Mouse (Mus musculus): ENCODE measurements around the gene Ube2j2. TPM values are rescaled to one million over a fixed set of nuclear protein-coding genes. Genes with fewer than 3 reads are reported as not detected.

Gene Ube2j2
- total RNA-seq, 1 experiment from 2014 or later, result 76.3 TPM

GRCm38 (mm10) chr4:155962167-155962971 lies 18.7 kb downstream of the Ube2j2 start, which contains the start of gene C1qtnf12:
Gene C1qtnf12, plus strand, starts transcription at chr4:155962318.
- DNase-seq, result peak; percentile 79

GRCm38 (mm10) chr4:155963106-155963505 lies 19.5 kb downstream of the Ube2j2 start:
- DNase-seq, result peak; percentile 20

GRCm38 (mm10) chr4:155964396-155964795 lies 20.8 kb downstream of the Ube2j2 start:
- DNase-seq, result no peak

GRCm38 (mm10) chr4:155969043-155969653 lies 25.5 kb downstream of the Ube2j2 start:
- DNase-seq, result no peak

GRCm38 (mm10) chr4:155970286-155970685 lies 26.7 kb downstream of the Ube2j2 start:
- DNase-seq, result no peak

- no peak for DNase-seq
These were observed 29.0 kb downstream of the Ube2j2 start for GRCm38 (mm10) chr4:155972651-155973050.

- no peak for DNase-seq
These were observed 29.6 kb downstream of the Ube2j2 start for GRCm38 (mm10) chr4:155973239-155973638.

- no peak for DNase-seq
These were observed 37.9 kb downstream of the Ube2j2 start for GRCm38 (mm10) chr4:155981436-155982082.

GRCm38 (mm10) chr4:155983788-155984187 lies 40.2 kb downstream of the Ube2j2 start:
- DNase-seq, result no peak

- DNase-seq, result peak; percentile 52
These were observed 47.7 kb downstream of the Ube2j2 start for GRCm38 (mm10) chr4:155991211-155991907.

GRCm38 (mm10) chr4:155991908-155992230 lies 48.2 kb downstream of the Ube2j2 start:
- no peak for DNase-seq

GRCm38 (mm10) chr4:155992241-155992905 lies 48.7 kb downstream of the Ube2j2 start, which contains the start of the genes B3galt6 and Sdf4:
Gene B3galt6, minus strand, starts transcription at chr4:155992649.
Gene Sdf4, plus strand, starts transcription at chr4:155992872.
- peak; percentile 91 for DNase-seq

GRCm38 (mm10) chr4:155992906-155993547 lies 49.4 kb downstream of the Ube2j2 start:
- DNase-seq, result peak; percentile 97

GRCm38 (mm10) chr4:155993606-155994005 lies 50.0 kb downstream of the Ube2j2 start:
- no peak for DNase-seq

- no peak for DNase-seq
These were observed 60.5 kb downstream of the Ube2j2 start for GRCm38 (mm10) chr4:156004109-156004508.

- no peak for DNase-seq
These were observed 64.7 kb downstream of the Ube2j2 start for GRCm38 (mm10) chr4:156008369-156008768.

Small RNA genes within 50 kb of the gene (microRNA-seq; reads per million reads assigned to microRNA genes)
- gene Gm22991, result 0 reads per million in 2 experiments

Other genes starting within 250 kb of the Ube2j2 start
- 34.8 and 45.9 TPM in 2 replicates for gene Fndc10, start 249.5 kb upstream of the Ube2j2 start, total RNA-seq (2021)
- 94.3 and 97.0 TPM in 2 replicates for gene Ssu72, start 239.0 kb upstream of the Ube2j2 start, total RNA-seq (2021)
- gene Tmem240, start 209.0 kb upstream of the Ube2j2 start, total RNA-seq (2021), result 0.79 and 1.2 TPM in 2 replicates
- 117 and 127 TPM in 2 replicates for gene Atad3a, start 182.7 kb upstream of the Ube2j2 start, total RNA-seq (2021)
- 5.2 and 5.5 TPM in 2 replicates for gene Vwa1, start 169.1 kb upstream of the Ube2j2 start, total RNA-seq (2021)
- 0.79 and 0.82 TPM in 2 replicates for gene Tmem88b, start 158.0 kb upstream of the Ube2j2 start, total RNA-seq (2021)
- gene Ankrd65, start 153.4 kb upstream of the Ube2j2 start, total RNA-seq (2021), result not detected in 2 replicates
- gene Mrpl20, start 141.0 kb upstream of the Ube2j2 start, total RNA-seq (2021), result 194 and 200 TPM in 2 replicates
- 106 and 112 TPM in 2 replicates for gene Ccnl2, start 131.3 kb upstream of the Ube2j2 start, total RNA-seq (2021)
- 136 and 148 TPM in 2 replicates for gene Aurkaip1, start 112.6 kb upstream of the Ube2j2 start, total RNA-seq (2021)
- 40.6 and 44.3 TPM in 2 replicates for gene Mxra8, start 104.2 kb upstream of the Ube2j2 start, total RNA-seq (2021)
- gene Dvl1, start 96.4 kb upstream of the Ube2j2 start, total RNA-seq (2021), result 54.8 and 66.4 TPM in 2 replicates
- 0.19 and 0.56 TPM in 2 replicates for gene Tas1r3, start 80.5 kb upstream of the Ube2j2 start, total RNA-seq (2021)
- 18.4 and 21.6 TPM in 2 replicates for gene Cptp, start 74.4 kb upstream of the Ube2j2 start, total RNA-seq (2021)
- 26.4 and 32.5 TPM in 2 replicates for gene Ints11, start 74.3 kb upstream of the Ube2j2 start, total RNA-seq (2021)
- 30.8 and 33.9 TPM in 2 replicates for gene Pusl1, start 52.0 kb upstream of the Ube2j2 start, total RNA-seq (2021)
- gene Acap3, start 52.0 kb upstream of the Ube2j2 start, total RNA-seq (2021), result 20.3 and 25.6 TPM in 2 replicates
- gene C1qtnf12, start 18.5 kb downstream of the Ube2j2 start, total RNA-seq (2021), result 94.0 and 105 TPM in 2 replicates
- gene B3galt6, start 48.8 kb downstream of the Ube2j2 start, total RNA-seq (2021), result 5.8 and 6.5 TPM in 2 replicates
- gene Sdf4, start 49.0 kb downstream of the Ube2j2 start, total RNA-seq (2021), result 209 and 225 TPM in 2 replicates
- 0.56 and 3.4 TPM in 2 replicates for gene Tnfrsf4, start 70.0 kb downstream of the Ube2j2 start, total RNA-seq (2021)
- gene Tnfrsf18, start 82.3 kb downstream of the Ube2j2 start, total RNA-seq (2021), result 2.4 TPM in 1 of 2 replicates, not detected in the other
- 0.70 TPM in 1 of 2 replicates, not detected in the other for gene Ttll10, start 115.6 kb downstream of the Ube2j2 start, total RNA-seq (2021)
- 10.4 and 12.7 TPM in 2 replicates for gene 9430015G10Rik, start 166.2 kb downstream of the Ube2j2 start, total RNA-seq (2021)
- not detected in 2 replicates for gene Rnf223, start 186.7 kb downstream of the Ube2j2 start, total RNA-seq (2021)

Measured in adrenal gland, postnatal 14 days (tissue).